Mouse (Mus musculus) G1E (cell line): ENCODE data around the gene Kras.

ENCODE experiments used
- CTCF ChIP-seq: IDR thresholded peaks from 2 replicates; pipeline ENCODE4 v1.5.1; 2012; ENCODE audit warnings: low read depth, low read length, inconsistent platforms, mixed read lengths
- GATA1 ChIP-seq: IDR thresholded peaks from 2 replicates; pipeline ENCODE4 v1.6.1; 2012; ENCODE audit warnings: borderline replicate concordance, low read length, inconsistent platforms, mixed read lengths
- GATA2 ChIP-seq: IDR thresholded peaks from 2 replicates; pipeline ENCODE4 v1.6.1; 2012; ENCODE audit warnings: low read depth, low read length, inconsistent platforms, borderline replicate concordance
- POLR2AphosphoS5 ChIP-seq: IDR thresholded peaks from 2 replicates; pipeline ENCODE4 v1.6.1; 2012; ENCODE audit warnings: low read depth, low read length, inconsistent platforms; ENCODE audit not compliant: insufficient replicate concordance
- TAL1 ChIP-seq: conservative IDR thresholded peaks from 2 replicates; pipeline ENCODE4 v1.6.1; 2012; ENCODE audit warnings: low read depth, low read length, inconsistent platforms, mixed read lengths

DNA sequence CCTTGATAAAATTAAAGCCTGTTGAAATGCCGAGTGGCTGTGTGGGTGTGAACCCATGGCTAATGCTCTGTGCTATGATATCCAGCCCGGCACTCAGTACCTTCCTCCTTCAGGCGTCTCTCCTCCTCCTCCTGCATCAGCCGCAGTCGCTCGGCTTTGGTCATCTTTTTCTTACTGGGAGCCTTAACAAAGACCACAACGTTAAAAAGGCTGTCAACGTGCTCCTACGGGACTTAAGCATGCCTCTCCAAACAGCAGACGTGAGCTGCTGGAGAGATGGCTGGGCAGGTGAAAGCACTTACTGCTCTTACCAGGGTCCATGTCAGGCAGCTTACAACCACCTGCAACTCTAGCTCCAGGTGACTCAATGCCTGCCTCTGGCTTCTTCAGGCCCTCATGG, 44.9 kb downstream of the Kras start:
- TF ChIP-seq CTCF: no peak
- TF ChIP-seq GATA1: no peak
- no peak for TF ChIP-seq GATA2
- TF ChIP-seq TAL1: no peak
- TF ChIP-seq POLR2AphosphoS5: no peak
